Mouse (Mus musculus) hindbrain, embryonic 14.5 days (tissue): Measurements from ENCODE around the gene Fbp1. TPM values are rescaled to one million over a fixed set of nuclear protein-coding genes. Genes with fewer than 3 reads are reported as not detected.
"Not testable (repeated sequence)": the region's sequence is repeated elsewhere in the genome, so short reads cannot be mapped to it uniquely, and the experiment has no call there.

Source experiments
- ATAC-seq: fragments of 200-750 bp; cut with Nextera tagmentation; 2 replicates; pipeline ENCODE4 v1.8.0; 2017; ENCODE audit warnings: moderate number of reproducible peaks, mild to moderate bottlenecking, moderate TSS enrichment, moderate library complexity; ENCODE audit not compliant: low FRiP score
- DNase-seq: peaks from one replicate; pipeline ENCODE4 v3.0.0-alpha.2; 2015; ENCODE audit warnings: low spot score
- H3K27ac ChIP-seq: fragments of 300-500 bp; sonication (generic); 2 replicates; pipeline ENCODE4 v1.5.1; 2014; ENCODE audit warnings: mild to moderate bottlenecking, moderate library complexity
- H3K27me3 ChIP-seq: fragments of 300-500 bp; sonication (generic); 2 replicates; pipeline ENCODE4 v1.6.1; 2014; ENCODE audit warnings: mild to moderate bottlenecking, low read length, mixed read lengths; ENCODE audit not compliant: control insufficient read depth, insufficient read depth
- H3K36me3 ChIP-seq: fragments of 300-500 bp; sonication (generic); replicated peaks from 2 replicates; pipeline ENCODE4 v1.6.1; 2014; ENCODE audit not compliant: control insufficient read depth, insufficient read depth
- H3K4me1 ChIP-seq: fragments of 300-500 bp; sonication (generic); replicated peaks from 2 replicates; pipeline ENCODE4 v1.6.1; 2014; ENCODE audit warnings: antibody characterized with exemption, low read length, mixed read lengths; ENCODE audit not compliant: control insufficient read depth, insufficient read depth
- H3K4me2 ChIP-seq: fragments of 300-500 bp; sonication (generic); replicated peaks from 2 replicates; pipeline ENCODE4 v1.6.1; 2014; ENCODE audit warnings: mild to moderate bottlenecking, moderate library complexity
- H3K4me3 ChIP-seq: fragments of 300-500 bp; sonication (generic); replicated peaks from 2 replicates; pipeline ENCODE4 v1.5.1; 2014; ENCODE audit warnings: mild to moderate bottlenecking, low read length
- H3K9ac ChIP-seq: fragments of 300-500 bp; sonication (generic); 2 replicates; pipeline ENCODE4 v1.6.1; 2014
- H3K9me3 ChIP-seq: fragments of 300-500 bp; sonication (generic); 2 replicates; pipeline ENCODE4 v1.6.1; 2016; ENCODE audit warnings: low read length; ENCODE audit not compliant: control insufficient read depth
- WGBS: fragments of 180-500 bp; shearing (Covaris S2); extraction: QIAGEN DNeasy Blood & Tissue Kit; methylation state at CpG from one replicate; pipeline ENCODE4 v1.1.7; 2014; 5-methylcytosine and 5-hydroxymethylcytosine counted together
- polyA plus RNA-seq: library from polyadenylated mRNA; unstranded; fragments of >200 nt; fragmentation: Nextera tagmentation; extraction: Ambion mirVana; gene quantifications from 2 replicates; pipeline ENCODE4 v1.2.1, GENCODE M21; 2014

The Fbp1 gene
- polyA plus RNA-seq, 1 experiment from 2014 or later = 0.60 TPM

GRCm38 (mm10) chr13:62857941-62858915 is 29.9 kb downstream of the Fbp1 start, which contains the start of gene Fbp2:
Fbp2 (minus strand) TSS chr13:62858422.
- H3K36me3 ChIP-seq = no peaks in the 10 kb centered on the region
- H3K9me3 ChIP-seq = no peaks in the 10 kb centered on the region
- WGBS = 73% methylated on average over 21 of the region's 21 CpGs
- ATAC-seq (no peak), DNase-seq (no peak)
- no peak within 1 kb of the TSS for H3K4me3 ChIP-seq
- no peak within 1 kb of the TSS for H3K4me2 ChIP-seq
- no peak within 1 kb of the TSS for H3K9ac ChIP-seq
- H3K4me1 ChIP-seq = no peaks in the 10 kb centered on the region
- H3K27me3 ChIP-seq = no peaks in the 10 kb centered on the region
- H3K27ac ChIP-seq = no peak within 1 kb of the TSS

- H3K9ac ChIP-seq = no peak overlapping the region
- ATAC-seq = 0 out of 2 replicates have a peak, but pooled peaks have one; percentile 3
- 84% methylated on average over 14 of the region's 14 CpGs for WGBS
Observed at GRCm38 (mm10) chr13:62856850-62857249, 31.2 kb downstream of the Fbp1 start.

GRCm38 (mm10) chr13:62856305-62856675 is 31.8 kb downstream of the Fbp1 start:
- H3K4me1 ChIP-seq = no peaks in the 10 kb centered on the region
- peak overlapping the region; percentile 48; the same call in 1 of the 2 replicates for H3K9ac ChIP-seq
- H3K4me2 ChIP-seq = peak overlapping the region; percentile 75
- WGBS = 3% methylated on average over 5 of the region's 5 CpGs
- H3K27ac ChIP-seq = no peak overlapping the region
- ATAC-seq (peak; percentile 92), DNase-seq (peak; percentile 87)
- H3K27me3 ChIP-seq = no peaks in the 10 kb centered on the region
- H3K9me3 ChIP-seq = no peaks in the 10 kb centered on the region
- H3K36me3 ChIP-seq = no peaks in the 10 kb centered on the region
- H3K4me3 ChIP-seq = peak overlapping the region; percentile 37

More at GRCm38 (mm10) chr13:62856850-62857249, 31.2 kb downstream of the Fbp1 start:
- H3K9me3 ChIP-seq = no peaks in the 10 kb centered on the region
- DNase-seq = no peak
- no peaks in the 10 kb centered on the region for H3K27me3 ChIP-seq
- H3K4me2 ChIP-seq = no peak overlapping the region
- no peak overlapping the region for H3K27ac ChIP-seq
- no peaks in the 10 kb centered on the region for H3K36me3 ChIP-seq
- no peak overlapping the region for H3K4me3 ChIP-seq
- no peaks in the 10 kb centered on the region for H3K4me1 ChIP-seq

- 39% methylated on average over 25 of the region's 25 CpGs for WGBS
- Histone ChIP-seq H3K9ac (peak overlapping the region; percentile 48; the same call in 1 of the 2 replicates), H3K9me3 (no peaks in the 10 kb centered on the region), H3K4me2 (peak overlapping the region; percentile 75), H3K27me3 (no peaks in the 10 kb centered on the region), H3K36me3 (no peaks in the 10 kb centered on the region), H3K4me3 (peak overlapping the region; percentile 37), H3K4me1 (no peaks in the 10 kb centered on the region), H3K27ac (no peak overlapping the region)
- ATAC-seq (peak; percentile 51), DNase-seq (no peak)
Observed at GRCm38 (mm10) chr13:62855396-62856304, 32.4 kb downstream of the Fbp1 start.

- Histone ChIP-seq H3K4me1 (no peaks in the 10 kb centered on the region), H3K27me3 (no peaks in the 10 kb centered on the region), H3K4me2 (peak overlapping the region; percentile 23), H3K9ac (no peak overlapping the region), H3K36me3 (no peaks in the 10 kb centered on the region), H3K27ac (no peak overlapping the region), H3K9me3 (no peaks in the 10 kb centered on the region), H3K4me3 (no peak overlapping the region)
- peak; percentile 79 for DNase-seq
- no peak for ATAC-seq
- 13% methylated on average over 15 of the region's 15 CpGs for WGBS
Observed at GRCm38 (mm10) chr13:62854666-62855065, 33.4 kb downstream of the Fbp1 start.

- no peak for ATAC-seq
- no peaks in the 10 kb centered on the region for H3K4me1 ChIP-seq
Observed at GRCm38 (mm10) chr13:62833341-62833740, 54.7 kb downstream of the Fbp1 start.

GRCm38 (mm10) chr13:62832239-62832638 is 55.8 kb downstream of the Fbp1 start:
- Histone ChIP-seq H3K36me3 (no peaks in the 10 kb centered on the region), H3K4me2 (no peak overlapping the region), H3K4me3 (no peak overlapping the region), H3K9me3 (no peaks in the 10 kb centered on the region), H3K4me1 (no peaks in the 10 kb centered on the region), H3K27me3 (no peaks in the 10 kb centered on the region), H3K9ac (no peak overlapping the region), H3K27ac (no peak overlapping the region)
- 86% methylated on average over 2 of the region's 2 CpGs for WGBS
- no peak for DNase-seq
- ATAC-seq = no peak

More at GRCm38 (mm10) chr13:62833341-62833740, 54.7 kb downstream of the Fbp1 start:
- 40% methylated on average over 4 of the region's 4 CpGs for WGBS
- Histone ChIP-seq H3K4me2 (no peak overlapping the region), H3K27me3 (no peaks in the 10 kb centered on the region), H3K27ac (no peak overlapping the region), H3K9me3 (no peaks in the 10 kb centered on the region), H3K4me3 (no peak overlapping the region), H3K9ac (no peak overlapping the region), H3K36me3 (no peaks in the 10 kb centered on the region)
- DNase-seq = no peak

GRCm38 (mm10) chr13:62815705-62816104 is 72.4 kb downstream of the Fbp1 start:
- H3K27ac ChIP-seq, H3K4me3 ChIP-seq: not testable (repeated sequence)

More at GRCm38 (mm10) chr13:62815705-62816104, 72.4 kb downstream of the Fbp1 start:
- not testable (repeated sequence) for H3K4me1 ChIP-seq, H3K27me3 ChIP-seq, H3K36me3 ChIP-seq, DNase-seq, H3K4me2 ChIP-seq, ATAC-seq, H3K9ac ChIP-seq, H3K9me3 ChIP-seq
- 87% methylated on average over 3 of the region's 3 CpGs for WGBS
